Mouse (Mus musculus) ES-Bruce4 (cell line): ENCODE measurements around the gene Efcab5.

ENCODE experiments used
- EP300 ChIP-seq: IDR thresholded peaks from 2 replicates; pipeline ENCODE4 v1.6.1; 2011; ENCODE audit warnings: low read depth, low read length; ENCODE audit not compliant: insufficient read depth
- POLR2A ChIP-seq: IDR thresholded peaks from one replicate; pipeline ENCODE4 v1.8.1; 2011; ENCODE audit warnings: low read length; ENCODE audit not compliant: insufficient read depth

DNA sequence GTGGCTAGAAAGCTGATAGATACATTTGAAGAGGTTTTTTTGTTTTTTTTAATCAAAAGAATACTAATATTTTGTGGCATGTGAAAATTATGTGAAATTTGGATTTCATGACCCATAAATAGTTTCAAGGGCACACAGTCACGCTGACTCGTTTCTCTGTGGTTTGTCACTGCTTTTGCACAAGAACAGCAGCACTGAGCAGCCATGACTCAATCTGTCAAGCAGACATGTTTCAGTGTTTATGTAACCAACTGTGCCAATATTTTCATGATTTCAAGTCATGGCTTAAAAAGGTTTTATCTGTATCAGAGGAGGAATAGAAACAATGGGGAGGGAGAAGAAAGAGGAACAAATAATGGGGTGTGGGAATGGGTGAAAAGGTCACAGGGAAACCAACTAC lies 3.8 kb downstream of the Efcab5 start:
- TF ChIP-seq POLR2A (no peak), EP300 (no peak)
